Mouse (Mus musculus) adrenal gland, adult 8-10 months (tissue): ENCODE results near the gene Ctf1. TPM values are rescaled to one million over a fixed set of nuclear protein-coding genes. Genes with fewer than 3 reads are reported as not detected.
A peak's percentile ranks its signal among the peaks of the same experiment; 100 is the strongest.

ENCODE experiments used
- DNase-seq: peaks from one replicate; pipeline ENCODE4 v3.0.0; 2022
- total RNA-seq, 4 experiments: library from RNA; stranded (reverse); gene quantifications; 2 replicates each; pipeline ENCODE4 v1.2.4; 2022

Gene Ctf1
- total RNA-seq = 1 to 10 TPM; 2.2 to 4.5 (median 2.7) TPM

DNA sequence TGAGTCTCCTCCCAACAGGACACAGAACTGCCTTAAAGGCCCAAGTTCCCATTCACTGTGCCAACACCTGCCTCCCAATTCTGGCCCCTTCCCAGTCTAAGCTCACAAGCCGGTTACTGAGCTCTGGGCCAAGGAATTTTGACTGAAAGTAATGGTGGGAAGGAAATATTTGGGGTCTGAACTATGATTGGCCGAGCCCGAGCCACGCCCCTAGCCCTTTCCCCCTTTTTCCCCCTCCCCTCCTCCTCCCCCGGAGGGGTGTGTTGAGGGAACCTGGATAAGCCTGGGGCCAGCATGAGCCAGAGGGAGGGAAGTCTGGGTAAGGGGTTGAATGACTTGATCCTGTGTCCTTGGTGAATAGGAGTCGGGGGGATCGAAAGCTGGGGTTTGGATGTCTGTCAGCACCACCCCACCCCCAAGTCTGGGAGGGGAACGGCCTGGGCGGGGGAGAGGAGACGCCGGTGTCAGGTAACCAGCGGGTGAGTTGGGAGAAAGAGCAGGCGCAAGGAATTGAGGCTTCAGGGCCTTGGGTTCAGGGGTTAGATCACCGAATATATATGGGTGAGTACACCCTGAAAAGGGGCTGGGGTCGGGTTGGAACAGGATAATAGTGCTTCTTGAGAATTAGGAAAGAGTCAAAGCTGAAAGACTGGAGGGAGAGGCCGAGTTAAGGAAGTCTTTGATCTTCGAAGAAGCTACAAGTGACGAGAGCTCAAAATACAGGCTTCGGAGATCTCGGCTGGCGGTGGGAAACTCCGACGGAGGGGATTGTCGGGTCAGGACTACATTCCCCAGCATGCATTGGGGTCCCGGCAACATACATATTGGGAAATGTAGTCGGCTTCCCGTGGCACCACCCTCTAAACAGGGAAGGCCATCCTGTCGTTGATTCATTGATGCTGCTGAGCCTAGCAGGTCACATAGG lies at the start of gene Ctf1:
Gene Ctf1, plus strand, starts transcription at position 276 of the 925 bp plus-strand sequence.
- peak; percentile 72 for DNase-seq

DNA sequence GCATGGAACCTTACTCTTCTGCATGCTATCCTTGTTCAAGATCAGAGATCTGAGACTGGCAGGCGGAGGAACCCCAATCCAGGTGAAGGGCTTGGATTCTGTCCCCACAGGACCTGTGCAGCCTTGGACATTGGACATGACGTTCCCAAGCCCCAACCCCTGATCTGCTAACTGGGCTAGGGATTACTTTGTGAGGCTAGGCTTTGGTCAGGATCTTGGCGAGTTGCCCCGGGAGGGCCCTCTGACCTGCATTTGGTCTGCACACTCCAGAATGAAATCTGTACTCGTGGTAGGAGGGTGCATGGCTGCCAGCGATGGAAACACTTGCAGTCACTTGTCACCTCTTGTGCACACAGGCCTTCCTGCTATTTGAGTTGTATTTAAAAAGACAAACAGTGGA lies 49.6 kb upstream of the Ctf1 start:
- DNase-seq = no peak

DNA sequence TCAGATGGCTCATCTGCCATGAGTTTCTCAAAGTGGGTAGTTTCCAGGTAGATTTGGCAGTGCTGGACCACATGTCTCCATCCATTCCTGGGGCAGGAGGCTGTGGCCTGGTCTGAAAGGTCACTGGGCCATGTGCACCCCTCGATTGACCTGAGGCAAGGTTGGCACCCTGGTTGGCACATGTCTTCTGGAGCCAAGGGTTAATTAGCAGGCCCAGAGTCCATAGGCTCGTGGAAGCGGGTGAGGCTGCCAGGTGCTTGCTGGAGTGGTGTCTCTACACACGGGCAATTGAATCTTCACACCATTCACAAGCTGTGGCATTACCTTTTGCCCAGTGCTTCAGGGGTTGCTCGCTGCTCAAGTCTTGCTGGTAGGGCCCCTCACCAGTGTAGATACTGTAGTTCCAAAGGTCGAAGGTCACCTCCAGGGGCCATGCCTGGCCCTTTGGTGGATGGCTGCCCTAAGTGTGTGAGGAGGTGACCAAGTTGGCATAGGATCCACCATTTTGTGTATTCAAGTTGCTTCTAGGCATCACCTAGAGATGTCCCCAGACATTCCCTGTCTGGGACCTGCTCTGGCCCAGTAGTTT lies 46.4 kb upstream of the Ctf1 start:
- no peak for DNase-seq

DNA sequence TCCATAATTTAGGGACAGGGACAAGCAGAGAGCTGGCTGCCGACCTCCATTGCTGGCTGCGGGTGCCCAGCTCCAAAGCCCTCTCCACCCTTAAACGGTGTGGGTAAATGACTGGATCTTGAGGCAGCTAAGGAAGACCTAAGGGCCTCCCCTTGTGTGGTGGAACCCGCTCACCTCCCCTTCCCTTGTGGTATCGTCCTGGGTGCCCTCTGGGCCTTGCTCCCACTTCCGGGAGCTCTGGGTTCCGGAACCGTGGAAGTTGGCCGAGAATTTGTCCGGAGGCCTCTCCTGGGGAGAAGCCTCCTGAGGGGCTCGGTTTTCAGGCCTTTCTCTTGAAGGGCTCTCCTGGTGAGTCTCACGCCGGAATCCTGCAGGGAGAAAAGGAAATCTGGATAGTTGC lies 45.9 kb upstream of the Ctf1 start:
- no peak for DNase-seq

DNA sequence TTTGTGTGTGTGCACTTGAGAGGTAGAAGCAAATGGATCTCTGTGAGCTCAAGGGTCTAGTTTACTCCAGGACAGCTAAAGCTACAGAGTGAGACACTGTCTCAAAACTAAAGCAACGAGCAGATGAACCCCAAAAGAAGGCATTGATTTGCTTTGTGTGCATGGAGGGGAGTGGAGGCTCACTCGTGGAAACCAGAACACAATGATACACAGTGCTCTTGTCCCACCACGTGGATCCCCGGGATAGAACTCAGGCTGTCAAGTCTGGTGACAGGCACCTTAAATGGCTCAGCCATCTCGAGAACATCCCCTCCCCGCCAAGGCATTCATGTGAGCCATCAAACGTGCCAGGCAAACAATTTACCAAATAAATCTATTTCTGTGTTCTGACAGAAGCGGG lies 45.4 kb upstream of the Ctf1 start:
- DNase-seq = no peak

DNA sequence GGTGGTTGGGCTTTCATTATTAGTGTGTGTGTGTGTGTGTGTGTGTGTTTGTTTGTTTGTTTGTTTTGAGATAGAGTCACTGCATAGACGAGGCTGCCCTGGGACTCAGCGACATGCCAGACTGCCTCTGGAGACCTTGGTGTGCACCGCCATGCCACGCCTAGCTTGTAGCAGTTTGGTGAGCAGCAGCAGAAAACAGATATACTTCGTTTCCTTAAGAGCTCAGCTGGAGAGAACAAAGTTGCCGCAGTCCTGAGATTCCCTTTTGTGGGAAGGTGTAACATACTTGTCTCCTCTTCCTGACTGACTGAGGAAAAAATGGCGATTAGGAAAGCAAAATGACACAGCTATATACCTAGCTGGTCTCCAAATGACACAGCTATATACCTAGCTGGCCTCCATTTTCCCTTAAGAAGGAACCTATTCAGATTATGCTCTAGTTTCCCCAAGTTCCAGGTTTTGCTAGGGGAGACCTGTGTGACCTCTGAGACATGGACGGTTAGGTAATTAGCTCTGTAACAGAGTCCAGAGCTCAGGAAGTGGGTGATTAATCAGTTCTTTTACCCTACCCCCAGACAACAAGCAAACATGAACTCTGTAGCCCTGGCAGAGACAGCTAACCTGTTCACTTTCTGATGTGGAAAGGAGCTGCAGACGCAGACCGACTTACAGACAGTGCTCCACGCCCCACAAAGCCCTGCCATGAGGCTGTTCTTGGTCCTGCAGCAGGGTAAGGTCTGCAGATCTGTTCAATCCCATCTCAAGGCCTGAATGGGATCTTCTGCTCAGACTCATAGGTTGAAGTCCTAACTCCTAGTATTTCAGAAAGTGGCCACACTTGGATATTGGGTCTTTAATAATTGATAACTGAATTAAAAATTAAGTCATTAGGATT lies 40.4 kb upstream of the Ctf1 start:
- DNase-seq = no peak

DNA sequence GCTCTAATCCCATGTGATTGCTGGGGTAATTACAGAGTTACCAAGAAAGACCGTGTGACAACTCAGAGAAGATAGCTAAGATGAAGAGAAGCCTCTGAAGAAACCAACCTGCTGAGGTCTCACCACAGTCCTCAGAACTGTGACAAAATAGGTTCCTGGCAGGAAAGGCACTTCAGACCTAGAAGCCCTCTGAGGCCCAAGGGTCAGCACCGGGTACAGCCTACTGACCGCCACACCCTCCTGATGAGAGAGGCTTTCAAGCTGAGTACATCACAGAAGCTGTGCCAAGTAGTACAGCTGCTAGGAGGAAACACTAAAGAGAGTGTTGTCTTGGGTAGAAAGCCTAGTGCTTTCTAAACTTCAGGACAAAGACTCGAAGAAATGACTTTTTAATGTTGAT lies 39.8 kb upstream of the Ctf1 start:
- no peak for DNase-seq

DNA sequence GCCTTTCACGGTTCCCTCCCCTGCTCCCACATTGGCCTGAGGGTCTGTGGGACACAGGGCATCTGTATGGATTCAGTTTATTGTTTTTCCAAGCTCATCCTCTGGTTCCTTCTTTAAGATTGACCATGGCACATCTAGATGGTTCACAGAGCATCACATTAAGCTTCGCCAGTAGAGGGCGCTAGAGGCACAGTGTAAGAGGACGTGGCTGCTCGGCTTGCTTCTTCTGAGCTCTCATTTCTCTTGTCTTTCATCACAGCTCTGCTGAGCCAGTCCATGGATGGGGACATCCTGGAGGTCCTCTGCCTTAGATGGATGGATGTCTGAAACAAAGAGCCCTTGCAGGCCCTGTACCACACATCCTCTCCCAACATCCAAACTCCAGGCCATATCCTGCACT lies 37.6 kb upstream of the Ctf1 start:
- DNase-seq = peak; percentile 80

DNA sequence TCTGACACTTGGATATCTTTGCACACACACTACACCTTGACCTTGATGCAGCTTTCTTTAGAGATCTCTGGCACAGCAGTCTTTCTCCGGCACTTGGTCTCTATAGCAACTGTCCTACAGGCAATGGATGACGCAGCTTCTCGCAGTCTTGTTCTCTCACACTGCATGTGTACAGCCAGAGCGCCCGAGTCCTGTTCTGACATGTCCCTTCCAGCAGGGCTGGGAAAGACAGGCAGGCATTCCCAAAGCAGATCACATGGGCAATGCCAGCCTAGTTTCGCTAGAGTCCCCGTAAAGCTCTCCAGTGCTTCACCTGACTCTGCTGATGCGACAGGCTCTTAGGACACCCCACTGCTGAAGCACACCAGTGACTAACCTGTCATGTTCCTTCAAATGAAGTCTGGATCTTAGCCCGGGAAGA lies 37.1 kb upstream of the Ctf1 start:
- DNase-seq = no peak

DNA sequence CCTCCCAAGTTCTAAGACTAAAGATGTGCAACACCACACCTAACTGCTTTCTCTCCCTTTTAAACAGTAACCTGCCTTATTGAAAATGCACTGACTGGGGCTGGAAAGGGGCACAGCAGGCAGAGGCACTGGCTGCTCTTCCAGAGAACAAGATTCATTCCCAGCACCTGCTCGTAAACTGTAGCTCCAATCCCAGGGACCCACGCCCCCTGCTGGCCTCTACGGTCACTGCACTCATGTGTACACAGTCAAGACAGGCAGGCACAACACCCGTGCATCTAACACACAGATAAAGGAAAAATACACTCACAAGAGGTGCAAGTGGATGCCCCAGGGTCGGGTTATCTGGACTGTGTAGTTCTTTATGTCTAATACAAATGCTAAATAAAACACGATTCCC lies 35.5 kb upstream of the Ctf1 start:
- peak; percentile 32 for DNase-seq

DNA sequence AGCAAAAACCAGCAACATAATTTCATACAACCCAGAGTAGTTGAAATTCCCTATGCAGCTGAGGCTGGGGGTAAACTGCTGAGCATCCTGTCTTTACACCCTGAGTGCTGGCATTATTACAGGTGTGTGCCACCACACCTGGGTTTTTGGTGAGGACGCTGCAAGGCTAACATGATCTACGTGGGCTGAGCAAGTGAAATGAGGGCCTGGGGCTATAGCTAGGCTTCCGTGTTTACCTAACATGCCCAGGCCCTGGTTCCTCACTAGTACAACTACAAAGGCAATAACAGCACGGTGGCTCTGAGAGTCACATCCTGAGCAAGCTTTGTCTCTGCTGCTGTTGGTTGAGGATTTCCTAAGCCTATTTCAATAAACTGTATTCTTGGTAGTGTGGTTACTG lies 34.9 kb upstream of the Ctf1 start:
- no peak for DNase-seq

DNA sequence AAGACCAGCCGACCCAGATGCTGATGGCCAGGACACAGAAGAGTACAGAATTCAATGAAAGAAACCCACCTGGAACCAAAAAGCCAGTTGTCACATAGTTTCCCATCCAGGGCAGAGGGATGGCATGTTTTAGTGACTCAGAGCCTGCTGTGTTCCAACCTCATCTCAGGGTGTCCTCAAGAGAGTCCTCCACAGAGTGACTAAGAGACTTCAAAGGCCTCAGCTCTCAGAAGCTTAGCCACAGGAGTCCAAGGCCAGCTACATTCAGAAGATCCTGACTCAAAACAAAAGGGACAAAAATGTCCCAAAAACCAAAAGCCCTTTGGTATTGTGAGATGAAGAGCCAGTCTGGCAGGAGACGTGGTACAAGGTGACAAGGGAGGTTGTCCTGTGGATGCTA lies 33.7 kb upstream of the Ctf1 start:
- DNase-seq = peak; percentile 68

DNA sequence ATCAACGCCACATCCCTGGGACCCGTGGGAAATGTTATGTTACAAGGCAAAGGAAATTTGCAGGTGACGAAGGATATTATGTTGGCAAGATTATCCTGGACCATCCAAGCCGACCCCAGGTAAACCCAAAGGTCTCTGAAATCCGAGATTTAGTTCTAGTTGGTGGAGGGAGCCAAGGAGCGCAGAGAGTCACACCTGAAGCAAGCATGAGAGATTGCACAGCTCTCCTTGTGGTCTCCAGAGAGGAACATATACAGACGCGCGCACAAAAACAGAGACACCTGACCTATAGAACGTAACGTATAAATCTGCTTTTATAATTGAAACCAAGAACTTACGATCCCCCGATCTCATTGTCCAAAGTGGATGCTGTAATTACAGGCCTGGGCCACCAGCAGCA lies 32.0 kb upstream of the Ctf1 start:
- DNase-seq = no peak

DNA sequence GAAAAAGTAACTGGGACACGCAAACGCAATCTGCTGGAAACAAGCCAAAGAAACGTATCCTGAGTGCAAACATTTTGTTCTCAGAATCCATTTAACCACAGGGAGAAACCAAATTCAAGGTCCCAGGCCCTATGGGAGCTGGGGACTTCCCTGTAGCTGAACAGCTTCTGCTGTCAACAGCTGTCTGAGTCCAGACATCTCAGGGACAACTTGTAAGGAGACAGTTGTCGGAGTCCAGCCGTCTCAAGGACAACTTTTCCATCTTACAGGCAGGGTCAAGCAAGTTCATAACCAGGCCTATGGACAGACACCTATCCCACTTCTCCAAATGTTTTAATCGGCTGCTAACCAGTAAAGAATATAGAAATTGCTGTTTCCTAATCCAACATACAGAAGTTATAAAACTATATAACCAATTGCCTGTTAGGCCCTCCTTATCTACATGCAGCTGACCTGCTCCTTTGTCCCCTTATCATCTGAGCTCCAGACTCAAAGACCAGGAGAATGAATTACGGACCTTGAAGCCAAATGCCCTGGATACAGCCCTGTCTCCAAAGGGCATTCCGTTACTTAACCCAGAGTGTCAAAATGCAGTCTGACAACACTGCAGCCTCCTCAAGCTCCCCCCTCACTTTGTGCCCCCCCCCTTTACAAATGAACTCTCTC lies 30.5 kb upstream of the Ctf1 start:
- peak; percentile 41 for DNase-seq

DNA sequence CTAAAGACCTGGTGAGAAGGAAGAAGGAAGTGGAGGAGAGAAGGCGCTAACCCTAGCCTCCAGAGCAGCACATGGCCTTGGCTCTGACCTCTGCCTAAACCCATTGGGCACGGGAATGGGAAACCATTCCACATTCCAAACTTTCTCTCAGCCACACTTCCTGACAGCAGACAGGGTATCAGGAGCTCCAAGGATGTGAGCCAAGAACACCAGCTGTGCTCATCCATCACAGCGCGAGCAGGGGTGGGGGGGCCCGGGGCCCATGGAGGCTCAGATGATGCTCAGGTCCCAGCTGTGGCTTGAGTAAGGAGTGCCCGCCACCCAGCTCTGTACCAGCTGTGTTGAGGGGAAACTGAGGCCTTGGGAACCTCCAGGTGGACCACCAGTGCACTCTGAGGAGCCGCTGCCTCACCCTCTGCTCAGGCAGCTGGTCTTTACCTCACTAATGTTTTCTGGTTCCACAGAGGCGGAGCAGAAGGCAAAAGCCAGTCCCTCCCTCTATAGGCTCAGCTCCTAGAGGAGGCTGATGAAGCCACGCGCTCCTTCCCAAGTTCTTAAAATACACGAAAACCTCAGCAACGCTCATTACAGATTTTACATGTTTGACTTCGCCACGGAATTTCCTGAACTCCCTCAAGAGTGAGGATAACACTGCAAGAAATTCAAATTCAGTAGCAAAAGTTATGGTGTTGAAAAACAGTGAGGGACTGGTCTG lies 27.1 kb upstream of the Ctf1 start:
- DNase-seq = no peak

DNA sequence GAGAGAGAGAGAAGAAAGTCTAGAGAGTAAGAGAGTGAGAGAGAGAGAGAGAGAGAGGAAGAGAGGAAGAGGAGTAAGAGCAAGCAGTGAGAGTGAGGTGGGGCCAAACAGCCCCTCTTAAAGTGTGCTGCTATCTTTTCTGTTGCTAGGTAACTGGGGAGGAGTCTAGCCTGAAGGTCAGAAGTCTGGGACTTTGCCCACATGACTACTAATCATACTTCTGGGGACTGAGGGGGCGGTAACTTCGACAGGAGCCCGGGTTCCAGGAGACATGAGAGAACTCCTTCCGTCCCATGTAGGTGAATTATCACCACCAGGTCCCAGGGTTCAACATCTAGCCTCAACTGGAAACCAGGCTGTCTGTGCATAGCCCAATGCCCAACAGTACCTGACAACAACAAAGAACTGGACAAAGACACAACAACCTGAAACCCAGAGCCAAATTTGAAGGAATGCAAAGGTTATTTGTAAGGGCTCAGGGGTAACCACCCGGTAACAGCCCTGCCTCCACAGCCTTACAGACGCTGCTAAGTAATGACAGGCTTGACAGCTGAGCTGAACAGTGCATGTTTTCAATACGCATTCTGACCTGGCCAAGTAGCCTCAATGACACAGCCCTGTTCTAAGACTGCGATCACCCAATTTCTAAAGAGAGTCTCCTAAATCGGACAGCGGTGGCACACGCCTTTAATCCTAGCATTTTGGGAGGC lies 25.6 kb upstream of the Ctf1 start:
- peak; percentile 42 for DNase-seq

DNA sequence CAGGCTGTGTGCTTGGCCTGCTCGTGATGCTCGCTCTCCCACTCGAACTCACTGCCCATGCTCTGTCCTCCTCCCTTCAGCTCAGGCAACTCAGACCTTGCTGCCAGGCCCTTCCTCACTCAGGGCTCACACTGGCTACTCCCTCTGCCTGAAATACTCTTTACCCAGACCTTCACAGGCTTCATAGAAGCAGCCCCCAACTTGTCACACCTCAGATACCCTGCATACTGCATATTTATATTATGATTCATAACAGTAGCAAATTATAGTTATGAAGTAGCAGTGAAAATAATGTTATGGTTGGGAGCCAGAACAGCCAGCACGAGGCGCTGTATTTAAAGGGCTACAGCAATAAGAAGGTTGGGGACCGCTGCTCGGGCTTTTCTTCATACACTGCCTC lies 23.6 kb upstream of the Ctf1 start:
- no peak for DNase-seq

DNA sequence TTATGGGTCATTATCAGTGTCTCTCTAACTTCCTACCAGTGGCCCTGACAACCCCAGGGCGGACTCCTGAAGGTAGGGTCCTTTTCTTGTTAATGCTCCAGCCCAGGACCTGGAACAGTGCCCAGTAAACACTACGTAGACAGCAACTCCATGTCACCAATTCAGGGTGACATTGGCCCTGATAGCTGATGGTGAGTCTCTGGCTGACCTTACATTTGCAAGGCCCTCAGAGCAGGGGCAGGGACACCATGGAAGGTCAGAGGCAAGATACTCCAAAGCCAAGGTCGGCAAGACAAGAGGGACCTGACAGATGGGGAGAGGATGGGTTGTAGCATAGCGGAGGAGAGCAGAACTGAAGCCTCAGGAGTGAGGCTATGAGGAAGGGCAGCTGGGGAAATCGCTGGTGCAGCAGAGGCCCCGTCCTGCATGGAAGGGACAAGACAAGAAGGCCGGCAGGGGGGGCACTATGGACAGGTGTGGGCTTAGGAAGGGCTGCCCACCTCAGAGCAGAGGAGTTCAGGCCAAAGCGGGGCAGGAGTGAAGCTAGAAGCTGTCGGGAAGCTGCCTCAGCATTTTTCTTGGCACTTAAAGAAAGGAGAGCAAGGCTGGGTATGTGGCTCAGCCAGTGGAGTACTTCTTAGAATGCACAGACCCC lies 22.8 kb upstream of the Ctf1 start:
- peak; percentile 79 for DNase-seq

DNA sequence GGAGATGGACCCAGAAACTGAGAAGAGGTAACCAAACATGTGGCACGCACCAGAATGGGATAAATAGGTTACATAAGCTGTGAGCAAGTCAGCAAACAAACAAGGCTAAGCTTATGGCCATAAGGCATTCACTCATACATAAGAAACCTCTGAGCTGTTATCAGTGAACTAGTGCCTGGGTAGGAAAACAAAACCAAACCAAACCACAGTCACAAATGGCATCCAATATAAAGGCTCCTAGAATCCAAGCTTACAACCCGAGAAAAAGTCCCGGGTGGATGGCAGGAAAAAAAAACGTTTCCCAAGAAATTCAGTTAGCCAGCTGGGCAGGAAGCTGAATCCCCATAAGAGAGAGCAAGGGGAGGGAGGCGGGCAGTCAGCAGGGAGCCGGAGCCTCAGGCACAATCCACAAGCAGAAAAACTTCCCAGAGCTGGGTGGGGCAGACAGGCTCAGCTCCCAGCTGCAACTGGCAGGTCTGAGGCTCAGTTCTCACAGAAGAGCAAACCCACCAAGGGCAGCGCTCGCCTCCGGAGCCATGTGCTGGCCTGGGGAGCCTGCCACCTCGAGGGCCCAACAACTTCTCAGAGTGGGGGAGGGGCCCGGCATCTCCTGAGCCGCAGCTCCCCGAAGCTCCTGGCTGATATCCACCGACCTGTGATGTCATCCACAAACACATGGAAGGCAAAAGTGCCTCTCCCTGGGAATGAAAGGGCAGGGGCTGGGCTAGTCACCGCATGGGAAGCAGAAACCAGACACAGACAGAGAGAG lies 21.1 kb upstream of the Ctf1 start:
- peak; percentile 78 for DNase-seq

DNA sequence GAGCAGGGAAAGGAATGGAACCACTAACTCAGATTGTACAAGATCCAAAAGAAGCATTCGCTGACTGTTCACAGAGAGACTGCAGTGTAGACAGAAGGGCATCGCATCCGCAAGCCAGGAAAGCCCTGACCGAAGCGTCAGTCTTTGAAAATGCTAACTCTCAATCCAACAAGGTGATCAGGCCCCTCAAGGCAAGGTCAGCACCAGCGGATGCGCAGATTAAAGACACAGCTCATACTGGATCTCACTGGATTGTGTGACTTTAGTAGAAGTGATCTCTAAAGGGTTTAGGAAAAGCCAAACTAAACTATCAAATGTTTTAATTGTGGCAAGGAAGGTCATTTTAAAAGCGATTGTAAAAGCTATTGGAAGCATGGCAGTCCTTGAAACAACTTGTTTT lies 19.2 kb upstream of the Ctf1 start:
- no peak for DNase-seq
